Mouse (Mus musculus) bone marrow, adult 2 months (tissue): ENCODE data around the gene Epp13. TPM values are rescaled to one million over a fixed set of nuclear protein-coding genes. Genes with fewer than 3 reads are reported as not detected.

Source experiments
- H3K27ac ChIP-seq: fragments of 200-500 bp; 2 replicates; pipeline ENCODE4 v1.5.1; 2012; ENCODE audit warnings: low read depth, mild to moderate bottlenecking, control low read depth, inconsistent platforms, low read length; ENCODE audit not compliant: control insufficient read depth, poor library complexity, insufficient read depth
- H3K4me1 ChIP-seq: fragments of 200-500 bp; 2 replicates; pipeline ENCODE4 v1.6.1; 2011; ENCODE audit warnings: low read length; ENCODE audit not compliant: control insufficient read depth, insufficient read depth
- H3K4me3 ChIP-seq: fragments of 200-500 bp; replicated peaks from 2 replicates; pipeline ENCODE3; 2011; ENCODE audit warnings: mild to moderate bottlenecking, low read depth, low read length, control low read depth; ENCODE audit not compliant: control insufficient read depth
- CTCF ChIP-seq: fragments of 200-500 bp; IDR thresholded peaks from 2 replicates; pipeline ENCODE4 v1.5.1; 2011; ENCODE audit warnings: low read length, control low read depth; ENCODE audit not compliant: control insufficient read depth, insufficient read depth
- POLR2A ChIP-seq: fragments of 200-500 bp; IDR thresholded peaks from 2 replicates; pipeline ENCODE4 v1.6.1; 2011; ENCODE audit warnings: low read depth, mild to moderate bottlenecking, control low read depth, low read length, borderline replicate concordance; ENCODE audit not compliant: control insufficient read depth
- WGBS: fragments of 180-500 bp; shearing (Covaris S2); methylation state at CpG from one replicate; pipeline ENCODE4 v1.1.7; 2018; 5-methylcytosine and 5-hydroxymethylcytosine counted together
- polyA plus RNA-seq: library from polyadenylated mRNA; stranded (reverse); fragments of >200 nt; gene quantifications from 2 replicates; pipeline ENCODE4 v1.2.4, GENCODE M21; 2011; ENCODE audit warnings: low replicate concordance; ENCODE audit not compliant: missing spikeins, insufficient read depth, insufficient read length

Gene Epp13
- polyA plus RNA-seq, 1 experiment, result not detected

DNA sequence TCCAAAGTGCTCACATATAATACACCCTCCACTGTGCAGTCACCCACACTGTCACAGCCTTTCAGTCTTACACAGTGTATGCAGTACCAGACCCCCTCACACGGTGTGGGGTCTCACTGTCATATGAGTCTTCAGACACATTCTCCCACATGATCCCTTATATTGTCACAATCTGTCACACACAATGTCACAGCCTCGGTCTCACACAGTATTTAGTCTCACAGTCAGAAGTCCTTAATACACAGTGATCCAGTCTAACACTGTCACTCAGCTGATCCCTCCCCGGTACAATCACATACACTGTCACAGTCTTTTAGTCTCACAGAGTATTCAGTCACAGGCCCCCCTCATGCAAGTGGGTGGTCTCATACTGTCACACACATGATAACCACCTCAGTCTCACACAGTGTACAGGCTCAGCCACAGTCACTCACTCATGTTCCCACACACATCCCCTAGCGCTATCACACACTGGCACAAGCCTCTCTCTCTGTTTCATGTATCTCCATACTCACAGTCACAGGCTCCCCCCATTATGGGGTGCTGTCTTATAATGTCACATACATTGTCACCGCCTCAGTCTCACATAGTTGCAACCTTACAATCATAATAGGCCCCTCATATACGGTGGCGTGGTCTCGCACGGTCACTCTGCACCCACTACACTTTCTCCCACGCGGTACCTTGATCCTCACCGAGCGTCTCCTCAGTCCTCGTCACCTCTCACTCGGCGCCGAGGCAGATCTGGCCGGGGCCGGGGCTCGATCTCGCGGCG is 78.1 kb downstream of the Epp13 start:
- 14% methylated on average over 23 of the region's 23 CpGs for WGBS

DNA sequence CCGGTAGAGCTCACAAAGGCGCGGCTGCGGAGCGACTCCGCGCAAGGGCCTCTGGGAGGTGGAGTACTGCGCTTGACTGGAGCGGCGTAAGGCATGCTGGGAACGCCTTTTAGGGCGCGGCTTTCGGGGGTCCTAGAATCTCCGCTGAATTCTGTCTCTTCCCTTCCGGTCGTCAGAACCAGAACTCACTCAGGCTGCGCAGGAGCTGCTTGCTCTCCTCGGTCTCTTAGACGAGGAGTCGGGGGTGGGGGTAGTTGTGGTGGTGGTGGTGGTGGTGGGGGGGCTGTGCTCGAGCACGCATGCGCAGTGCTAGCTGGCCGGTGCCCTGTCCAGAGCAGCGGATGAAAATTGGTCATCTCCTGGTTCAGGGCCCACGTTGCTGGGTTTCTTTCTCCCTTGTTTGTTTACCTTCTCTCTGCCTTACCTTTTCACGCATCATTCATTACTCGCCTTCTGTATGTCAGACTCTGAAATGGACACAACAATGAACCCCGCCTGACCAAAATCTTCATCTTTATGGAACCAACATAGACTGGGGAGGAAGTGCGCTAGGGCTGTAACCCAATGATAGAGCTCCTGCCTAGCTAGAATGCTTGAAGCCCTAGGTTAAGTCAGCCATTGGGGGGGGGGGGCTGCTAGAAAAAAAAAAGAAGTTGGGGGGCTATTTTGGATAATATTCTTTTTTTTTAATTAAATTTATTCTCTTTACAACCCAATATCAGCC is 78.9 kb downstream of the Epp13 start, which contains the start of gene Zfp583:
Gene Zfp583 (minus strand): TSS at position 53 of the 724 bp plus-strand sequence.
- Histone ChIP-seq H3K27ac (peak within 1 kb of the TSS; percentile 18; the same call in 1 of the 2 replicates), H3K4me1 (peaks cover 2% of the 10 kb centered on the region), H3K4me3 (peak within 1 kb of the TSS; percentile 73)
- no peak for TF ChIP-seq POLR2A
- no peak for TF ChIP-seq CTCF
- 7% methylated on average over 31 of the region's 31 CpGs for WGBS

More for the DNA sequence above, 78.1 kb downstream of the Epp13 start:
- H3K4me1 ChIP-seq, result peaks cover 2% of the 10 kb centered on the region
- peak overlapping the region; percentile 73 for H3K4me3 ChIP-seq
- TF ChIP-seq CTCF (no peak), POLR2A (no peak)
- H3K27ac ChIP-seq, result peak overlapping the region; percentile 18; the same call in 1 of the 2 replicates

Other genes starting within 250 kb of the Epp13 start
- not detected in 2 replicates for gene Vmn1r65, start 241.7 kb upstream of the Epp13 start, polyA plus RNA-seq
- gene Nlrp4c, start 207.5 kb upstream of the Epp13 start, polyA plus RNA-seq, result not detected in 2 replicates
- gene Zfp787, start 96.7 kb upstream of the Epp13 start, polyA plus RNA-seq, result 15.3 and 38.1 TPM in 2 replicates
- 9.5 and 14.9 TPM in 2 replicates for gene Zfp444, start 80.5 kb upstream of the Epp13 start, polyA plus RNA-seq
- gene Galp, start 55.6 kb upstream of the Epp13 start, polyA plus RNA-seq, result not detected in 2 replicates
- not detected in 2 replicates for gene Zscan5b, start 30.4 kb upstream of the Epp13 start, polyA plus RNA-seq
- gene Zfp667, start 33.9 kb downstream of the Epp13 start, polyA plus RNA-seq, result 1.2 TPM in 1 of 2 replicates, not detected in the other
- gene Zfp583, start 78.6 kb downstream of the Epp13 start, polyA plus RNA-seq, result 1.0 TPM in 1 of 2 replicates, not detected in the other
- not detected in 2 replicates for gene Gm3854, start 91.0 kb downstream of the Epp13 start, polyA plus RNA-seq
- 0.45 and 1.0 TPM in 2 replicates for gene Zfp78, start 110.6 kb downstream of the Epp13 start, polyA plus RNA-seq
- 1.2 and 3.0 TPM in 2 replicates for gene Zfp28, start 130.6 kb downstream of the Epp13 start, polyA plus RNA-seq
- not detected in 2 replicates for gene Smim17, start 146.0 kb downstream of the Epp13 start, polyA plus RNA-seq
- not detected in 2 replicates for gene Gm20715, start 157.6 kb downstream of the Epp13 start, polyA plus RNA-seq
- not detected in 2 replicates for gene Olfr1344, start 186.0 kb downstream of the Epp13 start, polyA plus RNA-seq
- gene Olfr1336, start 203.5 kb downstream of the Epp13 start, polyA plus RNA-seq, result 0.14 TPM in 1 of 2 replicates, not detected in the other
- 0.27 TPM in 1 of 2 replicates, not detected in the other for gene Olfr1346, start 214.4 kb downstream of the Epp13 start, polyA plus RNA-seq
- gene Olfr5, start 234.2 kb downstream of the Epp13 start, polyA plus RNA-seq, result not detected in 2 replicates
- gene Olfr1347, start 247.0 kb downstream of the Epp13 start, polyA plus RNA-seq, result not detected in 2 replicates